Mouse (Mus musculus) thymus, adult 2 months (tissue): ENCODE results near the gene Erbb2.

Source experiments
- CTCF ChIP-seq: fragments of 200-500 bp; IDR thresholded peaks from 2 replicates; pipeline ENCODE4 v1.5.1; 2012; ENCODE audit warnings: mild to moderate bottlenecking, control low read depth, low read length, moderate library complexity, borderline replicate concordance; ENCODE audit not compliant: control insufficient read depth, poor library complexity, insufficient read depth; ENCODE audit errors: extremely low read depth
- POLR2A ChIP-seq: fragments of 200-500 bp; IDR thresholded peaks from 2 replicates; pipeline ENCODE4 v1.6.1; 2012; ENCODE audit warnings: mild to moderate bottlenecking, low read length, control low read depth, moderate library complexity; ENCODE audit not compliant: control insufficient read depth, poor library complexity, insufficient read depth; ENCODE audit errors: extremely low read depth

DNA sequence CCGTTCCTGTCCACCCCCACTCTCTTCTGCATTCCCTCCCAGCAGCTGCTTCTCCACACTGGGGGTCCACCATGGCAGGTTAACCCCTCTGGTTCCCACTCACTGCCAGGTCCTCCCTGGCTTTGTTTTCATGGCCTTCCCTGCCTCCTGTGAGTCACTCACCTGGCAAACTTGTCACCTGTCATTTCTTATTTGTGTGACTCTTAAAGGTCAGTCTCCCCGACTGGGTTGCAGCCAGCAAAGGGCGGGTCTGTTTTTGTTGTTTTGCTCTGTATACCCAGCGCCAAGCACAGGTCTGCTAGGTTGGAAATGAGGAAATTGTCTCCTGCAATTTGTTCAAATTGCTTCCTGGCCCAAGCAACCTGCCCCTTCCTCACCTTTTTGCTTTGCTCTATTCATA is 33.4 kb downstream of the Erbb2 start:
- TF ChIP-seq POLR2A (no peak), CTCF (no peak)
